Mouse (Mus musculus): ENCODE measurements around the gene Tnpo1.

DNA sequence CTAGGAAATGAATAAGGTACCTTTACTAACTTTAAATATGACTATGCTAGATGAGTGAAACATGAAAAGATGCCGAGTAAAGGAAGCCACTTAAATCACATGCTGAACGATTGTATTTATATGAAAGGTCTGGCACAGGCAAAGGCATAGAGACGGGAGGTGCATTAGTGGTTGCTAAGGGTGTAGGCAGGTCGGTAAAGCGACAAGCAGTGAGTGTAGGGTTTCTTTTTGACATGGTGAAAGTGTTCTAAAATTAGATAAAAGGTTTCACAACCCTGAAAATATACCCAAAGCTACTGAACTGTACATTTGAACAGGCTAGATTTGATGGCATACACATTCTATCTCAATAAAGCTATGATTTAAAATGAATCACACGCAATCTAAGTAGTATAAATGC is 10.9 kb upstream of the Tnpo1 start:
- TF ChIP-seq CTCF (IDR thresholded peaks at IDR 0.05; ENCODE audit: low read depth, low read length) (no peak), POLR2A (IDR thresholded peaks at IDR 0.05; ENCODE audit: borderline replicate concordance, low read depth, low read length) (no peak)
